Mouse (Mus musculus) embryonic facial prominence, embryonic 11.5 days (tissue): ENCODE measurements around the gene Adamtsl1. TPM values are rescaled to one million over a fixed set of nuclear protein-coding genes. Genes with fewer than 3 reads are reported as not detected.

Experiments
- ATAC-seq: fragments of 200-750 bp; cut with Nextera tagmentation; replicated peaks from 2 replicates; pipeline ENCODE4 v1.8.0; 2017; ENCODE audit warnings: low read depth; ENCODE audit not compliant: insufficient number of reproducible peaks, low FRiP score, low TSS enrichment
- DNase-seq: peaks from one replicate; pipeline ENCODE4 v3.0.0-alpha.2; 2015; ENCODE audit warnings: low spot score
- H3K27ac ChIP-seq: fragments of 300-500 bp; sonication (generic); replicated peaks from 2 replicates; pipeline ENCODE4 v1.5.1; 2014; ENCODE audit warnings: mild to moderate bottlenecking, low read depth, low read length, control low read depth
- H3K27me3 ChIP-seq: fragments of 300-500 bp; sonication (generic); 2 replicates; pipeline ENCODE4 v1.6.1; 2014; ENCODE audit warnings: mild to moderate bottlenecking, low read length, moderate library complexity, mixed read lengths; ENCODE audit not compliant: control insufficient read depth, insufficient read depth
- H3K36me3 ChIP-seq: fragments of 300-500 bp; sonication (generic); replicated peaks from 2 replicates; pipeline ENCODE4 v1.6.1; 2014; ENCODE audit warnings: low read depth, mild to moderate bottlenecking, low read length, moderate library complexity, mixed read lengths; ENCODE audit not compliant: control insufficient read depth, insufficient read depth
- H3K4me1 ChIP-seq: fragments of 300-500 bp; sonication (generic); 2 replicates; pipeline ENCODE4 v1.6.1; 2014; ENCODE audit warnings: low read length, mixed read lengths; ENCODE audit not compliant: control insufficient read depth, insufficient read depth
- H3K4me2 ChIP-seq: fragments of 300-500 bp; sonication (generic); 2 replicates; pipeline ENCODE4 v1.6.1; 2014; ENCODE audit warnings: low read depth, mild to moderate bottlenecking, control low read depth, low read length, moderate library complexity
- H3K4me3 ChIP-seq: fragments of 300-500 bp; sonication (generic); 2 replicates; pipeline ENCODE4 v1.5.1; 2014; ENCODE audit warnings: low read depth, low read length, control low read depth
- H3K9ac ChIP-seq: fragments of 300-500 bp; sonication (generic); replicated peaks from 2 replicates; pipeline ENCODE4 v1.6.1; 2014; ENCODE audit warnings: mild to moderate bottlenecking, control low read depth, low read length
- H3K9me3 ChIP-seq: fragments of 300-500 bp; sonication (generic); replicated peaks from 2 replicates; pipeline ENCODE4 v1.6.1; 2016; ENCODE audit warnings: mild to moderate bottlenecking, low read length, inconsistent platforms, mixed read lengths; ENCODE audit not compliant: control insufficient read depth
- WGBS: fragments of 180-500 bp; shearing (Covaris S2); extraction: QIAGEN DNeasy Blood & Tissue Kit; methylation state at CpG from one replicate; pipeline ENCODE4 v1.1.7; 2014; 5-methylcytosine and 5-hydroxymethylcytosine counted together
- polyA plus RNA-seq: library from polyadenylated mRNA; unstranded; fragments of >200 nt; fragmentation: Nextera tagmentation; extraction: Ambion mirVana; gene quantifications from 2 replicates; pipeline ENCODE4 v1.2.1, GENCODE M21; 2014

Adamtsl1 gene
- polyA plus RNA-seq, 1 experiment from 2014 or later: 8.5 TPM

GRCm38 (mm10) chr4:86329481-86329880 is 815.5 kb downstream of the Adamtsl1 start:
- no peak for ATAC-seq
- no peak for DNase-seq
- no peaks in the 10 kb centered on the region for H3K9me3 ChIP-seq
- H3K4me3 ChIP-seq: no peak overlapping the region
- WGBS: 94% methylated on average over 1 of the region's 1 CpGs
- H3K9ac ChIP-seq: no peak overlapping the region
- no peaks in the 10 kb centered on the region for H3K27me3 ChIP-seq
- no peaks in the 10 kb centered on the region for H3K36me3 ChIP-seq
- H3K4me2 ChIP-seq: no peak overlapping the region
- H3K4me1 ChIP-seq: no peaks in the 10 kb centered on the region
- H3K27ac ChIP-seq: no peak overlapping the region

DNA sequence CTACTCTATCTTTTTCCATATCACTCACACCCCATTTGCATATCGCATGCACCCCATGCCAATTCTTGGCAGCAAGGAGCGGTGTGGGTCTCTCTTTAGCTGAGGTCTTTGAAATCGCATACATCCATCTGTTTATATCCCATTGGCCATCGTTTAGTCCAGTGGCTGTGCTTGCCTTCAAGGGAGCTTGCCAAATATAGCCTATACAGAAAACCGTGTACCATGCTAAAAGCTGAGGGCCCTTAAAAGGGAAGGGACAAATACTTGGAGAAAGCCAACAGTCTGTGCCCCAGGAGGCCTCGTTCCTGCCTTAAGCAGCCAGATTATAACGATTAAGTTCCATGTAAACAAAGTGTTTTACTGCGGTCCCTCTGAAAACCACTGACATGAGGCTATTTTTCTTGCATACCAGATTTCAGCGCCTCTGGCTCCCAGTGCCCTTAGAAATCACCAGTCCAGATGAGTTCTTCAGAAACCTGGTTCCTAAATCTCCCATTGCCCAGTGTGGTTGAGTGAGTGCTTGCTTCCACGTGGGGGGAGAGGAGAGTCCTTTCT is 822.0 kb downstream of the Adamtsl1 start:
- no peak overlapping the region for H3K4me2 ChIP-seq
- 45% methylated on average over 10 of the region's 10 CpGs for WGBS
- DNase-seq: peak; percentile 13
- no peaks in the 10 kb centered on the region for H3K36me3 ChIP-seq
- H3K9me3 ChIP-seq: no peaks in the 10 kb centered on the region
- no peak for ATAC-seq
- H3K27me3 ChIP-seq: no peaks in the 10 kb centered on the region
- H3K4me1 ChIP-seq: peaks cover 2% of the 10 kb centered on the region; the same call in 1 of the 2 replicates
- no peak overlapping the region for H3K9ac ChIP-seq
- H3K4me3 ChIP-seq: no peak overlapping the region
- H3K27ac ChIP-seq: no peak overlapping the region

GRCm38 (mm10) chr4:86337216-86337765 is 823.3 kb downstream of the Adamtsl1 start:
- no peaks in the 10 kb centered on the region for H3K9me3 ChIP-seq
- H3K36me3 ChIP-seq: no peaks in the 10 kb centered on the region
- 82% methylated on average over 6 of the region's 6 CpGs for WGBS
- DNase-seq (no peak), ATAC-seq (no peak)
- H3K4me2 ChIP-seq: no peak overlapping the region
- H3K27me3 ChIP-seq: no peaks in the 10 kb centered on the region
- H3K9ac ChIP-seq: no peak overlapping the region
- H3K4me3 ChIP-seq: no peak overlapping the region
- peaks cover 2% of the 10 kb centered on the region; the same call in 1 of the 2 replicates for H3K4me1 ChIP-seq
- no peak overlapping the region for H3K27ac ChIP-seq

GRCm38 (mm10) chr4:86349341-86349740 is 835.4 kb downstream of the Adamtsl1 start:
- 89% methylated on average over 4 of the region's 4 CpGs for WGBS

DNA sequence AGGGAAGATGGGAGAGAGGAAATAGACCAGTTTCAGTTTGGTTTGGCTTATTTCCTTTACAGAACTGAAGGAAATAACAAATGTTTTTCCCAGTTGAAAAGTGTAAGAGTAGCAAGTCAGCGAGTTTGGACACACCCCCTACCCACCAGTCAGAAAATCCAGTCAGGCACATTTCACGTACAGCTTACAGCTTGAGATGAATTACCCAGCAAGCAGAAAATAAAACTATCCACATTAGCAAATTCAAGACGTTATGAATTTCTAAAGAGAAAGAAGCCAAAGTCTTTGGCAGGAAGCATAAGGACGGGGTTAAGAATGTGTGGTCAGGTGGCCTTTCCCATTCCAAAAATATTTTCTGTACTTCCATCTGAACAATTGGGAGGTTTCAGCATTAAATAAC is 838.1 kb downstream of the Adamtsl1 start:
- no peak overlapping the region for H3K27ac ChIP-seq
- no peak overlapping the region for H3K4me2 ChIP-seq
- DNase-seq (no peak), ATAC-seq (no peak)
- no peak overlapping the region for H3K9ac ChIP-seq
- H3K4me1 ChIP-seq: no peaks in the 10 kb centered on the region
- H3K9me3 ChIP-seq: no peaks in the 10 kb centered on the region
- H3K4me3 ChIP-seq: no peak overlapping the region
- H3K27me3 ChIP-seq: no peaks in the 10 kb centered on the region
- no peaks in the 10 kb centered on the region for H3K36me3 ChIP-seq
- 76% methylated on average over 4 of the region's 4 CpGs for WGBS

More at GRCm38 (mm10) chr4:86349341-86349740, 835.4 kb downstream of the Adamtsl1 start:
- H3K4me2 ChIP-seq: no peak overlapping the region
- no peak for ATAC-seq
- H3K9me3 ChIP-seq: no peaks in the 10 kb centered on the region
- H3K9ac ChIP-seq: no peak overlapping the region
- no peak for DNase-seq
- H3K36me3 ChIP-seq: no peaks in the 10 kb centered on the region
- no peak overlapping the region for H3K4me3 ChIP-seq
- no peaks in the 10 kb centered on the region for H3K27me3 ChIP-seq
- no peak overlapping the region for H3K27ac ChIP-seq
- no peaks in the 10 kb centered on the region for H3K4me1 ChIP-seq

- no peak for DNase-seq
- no peak overlapping the region for H3K27ac ChIP-seq
- no peaks in the 10 kb centered on the region for H3K9me3 ChIP-seq
- ATAC-seq: no peak
- H3K4me3 ChIP-seq: no peak overlapping the region
- no peak overlapping the region for H3K4me2 ChIP-seq
- H3K4me1 ChIP-seq: no peaks in the 10 kb centered on the region
- no peaks in the 10 kb centered on the region for H3K27me3 ChIP-seq
- 87% methylated on average over 4 of the region's 4 CpGs for WGBS
- H3K36me3 ChIP-seq: no peaks in the 10 kb centered on the region
- no peak overlapping the region for H3K9ac ChIP-seq
These were observed 839.6 kb downstream of the Adamtsl1 start for GRCm38 (mm10) chr4:86353550-86353949.

DNA sequence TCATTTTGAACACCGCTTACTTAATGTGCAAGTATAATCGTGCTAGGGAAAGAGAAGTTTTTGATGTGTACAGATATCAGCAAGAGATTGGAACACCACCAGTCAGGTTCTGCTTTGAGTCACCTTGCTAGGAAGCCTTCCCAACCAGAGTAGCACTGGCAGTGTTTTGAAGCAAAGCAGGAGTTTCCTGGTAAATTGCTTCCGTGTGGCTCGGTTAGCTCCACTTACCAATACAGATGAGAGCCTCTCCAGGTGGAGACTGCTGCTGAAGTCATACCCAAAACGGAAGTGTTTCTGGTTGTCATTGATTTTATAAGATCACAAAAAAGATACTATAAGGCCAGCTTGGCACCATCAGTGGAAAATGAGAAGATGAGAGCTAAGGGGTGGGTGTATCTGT is 845.4 kb downstream of the Adamtsl1 start:
- Histone ChIP-seq H3K4me1 (no peaks in the 10 kb centered on the region), H3K9ac (no peak overlapping the region), H3K9me3 (no peaks in the 10 kb centered on the region), H3K27ac (no peak overlapping the region), H3K36me3 (no peaks in the 10 kb centered on the region), H3K4me3 (no peak overlapping the region), H3K4me2 (no peak overlapping the region), H3K27me3 (no peaks in the 10 kb centered on the region)
- ATAC-seq: no peak
- WGBS: 79% methylated on average over 5 of the region's 5 CpGs
- peak; percentile 54 for DNase-seq

GRCm38 (mm10) chr4:86369055-86369454 is 855.1 kb downstream of the Adamtsl1 start:
- H3K4me2 ChIP-seq: no peak overlapping the region
- H3K9ac ChIP-seq: no peak overlapping the region
- no peaks in the 10 kb centered on the region for H3K36me3 ChIP-seq
- no peaks in the 10 kb centered on the region for H3K4me1 ChIP-seq
- no peaks in the 10 kb centered on the region for H3K27me3 ChIP-seq
- DNase-seq (no peak), ATAC-seq (no peak)
- H3K9me3 ChIP-seq: no peaks in the 10 kb centered on the region
- H3K4me3 ChIP-seq: no peak overlapping the region
- WGBS: 76% methylated on average over 8 of the region's 8 CpGs
- H3K27ac ChIP-seq: no peak overlapping the region
